In the genomic region with DNA sequence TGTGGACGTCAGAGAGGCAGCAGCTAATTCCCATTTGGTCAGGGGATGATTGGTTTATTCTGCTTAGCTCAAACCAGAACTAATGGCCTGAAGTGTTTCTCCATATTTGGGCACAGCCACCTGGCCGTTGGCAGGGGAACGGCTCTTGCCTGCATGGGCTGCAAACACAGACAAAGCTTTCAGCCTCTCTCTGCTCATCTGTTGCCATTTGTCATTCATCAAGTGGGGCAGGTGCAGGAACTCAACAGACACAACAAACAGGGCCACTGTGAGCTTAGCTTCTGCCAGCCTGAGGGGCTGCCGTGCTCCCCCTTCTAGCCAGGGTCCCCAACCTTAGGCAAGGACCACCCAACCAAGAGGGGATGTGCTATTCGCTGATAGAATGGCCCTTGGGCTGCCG, we compare ENCODE assay signal across 11 mouse cellular contexts. TPM values are rescaled to one million over a fixed set of nuclear protein-coding genes. Genes with fewer than 3 reads are reported as not detected.
DNase-seq lines count a peak whose midpoint lies in the region; ATAC-seq and TF ChIP-seq lines count a peak whose summit lies in the region.
"Had no signal": no experiment of that assay in that cellular context is flagged by ENCODE, and none has a peak within 500 bp of the region (broad histone marks: within the 10 kb centered on the region; RNA-seq: fewer than 3 reads in every experiment).

No protein-coding gene starts in this region.

- H3K27me3 ChIP-seq in kidney, embryonic 14.5 days (ENCODE audit: control insufficient read depth, insufficient read depth, low read length) = no peaks in the 10 kb centered on the region
- H3K27me3 ChIP-seq in hindbrain, postnatal 0 days (ENCODE audit: insufficient read depth, low read length) = no peaks in the 10 kb centered on the region
- H3K27me3 ChIP-seq in neural tube, embryonic 13.5 days = no peaks in the 10 kb centered on the region

- H3K4me3 ChIP-seq in kidney, embryonic 14.5 days (ENCODE audit: low read length) = no peak overlapping the region
- H3K4me3 ChIP-seq in hindbrain, postnatal 0 days (ENCODE audit: low read length) = no peak overlapping the region
- H3K4me3 ChIP-seq in neural tube, embryonic 13.5 days = no peak overlapping the region
- H3K4me3 ChIP-seq: liver, embryonic 13.5 days had no signal

- H3K4me1 ChIP-seq in kidney, embryonic 14.5 days (ENCODE audit: control insufficient read depth, insufficient read depth, low read length) = peaks cover 11% of the 10 kb centered on the region; the same call in 1 of the 2 replicates
- H3K4me1 ChIP-seq in hindbrain, postnatal 0 days (ENCODE audit: insufficient read depth, low read length) = peaks cover 3% of the 10 kb centered on the region; the same call in 1 of the 2 replicates
- H3K4me1 ChIP-seq in neural tube, embryonic 13.5 days (replicated peaks) = peaks cover 23% of the 10 kb centered on the region
- H3K4me1 ChIP-seq: liver, embryonic 13.5 days had no signal

- WGBS in kidney, embryonic 14.5 days = 19% methylated on average over 6 of the region's 6 CpGs
- 30% methylated on average over 6 of the region's 6 CpGs for WGBS in hindbrain, postnatal 0 days
- 20% methylated on average over 6 of the region's 6 CpGs for WGBS in neural tube, embryonic 13.5 days

- TF ChIP-seq CTCF in hindbrain, postnatal 0 days (IDR thresholded peaks at IDR 0.05; ENCODE audit: low read depth) = no peak; the same call in 1 of the 2 replicates

- no peaks in the 10 kb centered on the region for H3K9me3 ChIP-seq in kidney, embryonic 14.5 days (ENCODE audit: control insufficient read depth, low read length)
- no peaks in the 10 kb centered on the region for H3K9me3 ChIP-seq in hindbrain, postnatal 0 days (ENCODE audit: low read length)
- H3K9me3 ChIP-seq in neural tube, embryonic 13.5 days = no peaks in the 10 kb centered on the region
- H3K9me3 ChIP-seq: G1E; liver, embryonic 13.5 days had no signal

- no peak overlapping the region for H3K9ac ChIP-seq in kidney, embryonic 14.5 days (ENCODE audit: low read depth, low read length)
- H3K9ac ChIP-seq in hindbrain, postnatal 0 days (replicated peaks; ENCODE audit: low read length) = no peak overlapping the region
- no peak overlapping the region for H3K9ac ChIP-seq in neural tube, embryonic 13.5 days
- H3K9ac ChIP-seq: liver, embryonic 13.5 days had no signal

- DNase-seq in kidney, adult 18-20 months = no peak
- peak; percentile 22 to 52 for DNase-seq in cerebellum, postnatal 25 days
- DNase-seq in hindbrain, postnatal 0 days (ENCODE audit: low spot score) = peak; percentile 81
- DNase-seq in frontal cortex, postnatal 36 days (ENCODE audit: low spot score in 2 of 2) = no peak
- no peak for DNase-seq in thymus, postnatal 0 days (ENCODE audit: low spot score)
- DNase-seq: liver, embryonic 13.5 days had no signal

- no peak overlapping the region for H3K4me2 ChIP-seq in kidney, embryonic 14.5 days (replicated peaks; ENCODE audit: low read depth, low read length)
- H3K4me2 ChIP-seq in hindbrain, postnatal 0 days (ENCODE audit: low read depth, low read length) = no peak overlapping the region
- H3K4me2 ChIP-seq in neural tube, embryonic 13.5 days = no peak overlapping the region
- H3K4me2 ChIP-seq: liver, embryonic 13.5 days had no signal

- no peak; the same call in 1 of the 2 replicates for ATAC-seq in kidney, embryonic 14.5 days (ENCODE audit: low FRiP score, low TSS enrichment)
- ATAC-seq in hindbrain, postnatal 0 days = peak; percentile 87
- peak; percentile 71 for ATAC-seq in neural tube, embryonic 13.5 days (ENCODE audit: low read depth)
- ATAC-seq in erythroblast, adult 5-6 weeks (replicated peaks; ENCODE audit: low FRiP score, poor library complexity, severe bottlenecking) = no peak

- H3K36me3 ChIP-seq in kidney, embryonic 14.5 days (ENCODE audit: control insufficient read depth, insufficient read depth, low read length) = no peaks in the 10 kb centered on the region
- no peaks in the 10 kb centered on the region for H3K36me3 ChIP-seq in hindbrain, postnatal 0 days (ENCODE audit: insufficient read depth, low read length)
- H3K36me3 ChIP-seq in neural tube, embryonic 13.5 days = no peaks in the 10 kb centered on the region
- H3K36me3 ChIP-seq: G1E; liver, embryonic 13.5 days had no signal

- peak overlapping the region; percentile 30; the same call in 1 of the 2 replicates for H3K27ac ChIP-seq in kidney, embryonic 14.5 days (ENCODE audit: low read depth, low read length)
- peak overlapping the region; percentile 66; the same call in 1 of the 2 replicates for H3K27ac ChIP-seq in hindbrain, postnatal 0 days
- peak overlapping the region; percentile 49 for H3K27ac ChIP-seq in neural tube, embryonic 13.5 days (replicated peaks)
- H3K27ac ChIP-seq: liver, embryonic 13.5 days had no signal

RNA-seq across cellular contexts. Expression of a gene that starts 10.9 kb away (rescaled TPM):
- 1.8 and 2.0 TPM in 2 replicates for polyA plus RNA-seq in kidney, embryonic 14.5 days (2014; fragmentation: Nextera tagmentation; extraction: Ambion mirVana)
- total RNA-seq in hindbrain, postnatal 0 days (2014; rRNA removed) = 0.68 and 0.84 TPM in 2 replicates
- polyA plus RNA-seq in hindbrain, postnatal 0 days (2015; fragmentation: Nextera tagmentation; extraction: Ambion mirVana) = 0.40 and 0.68 TPM in 2 replicates
- 0.25 and 0.52 TPM in 2 replicates for polyA plus RNA-seq in neural tube, embryonic 13.5 days (2015; fragmentation: Nextera tagmentation; extraction: Ambion mirVana)
- not detected in 2 replicates for total RNA-seq in erythroblast, adult 5-6 weeks (2015; ENCODE audit: low replicate concordance)
- total RNA-seq in erythroblast, adult 5-6 weeks (2017; ENCODE audit: low replicate concordance) = not detected in 2 replicates
- 0.23 and 0.30 TPM in 2 replicates for polyA plus RNA-seq in thymus, postnatal 0 days (2015; fragmentation: Nextera tagmentation; extraction: Ambion mirVana)
- total RNA-seq: G1E had no signal
- polyA plus RNA-seq: G1E had no signal

RNA-seq across cellular contexts. Expression of a gene that starts 17.3 kb away (rescaled TPM):
- polyA plus RNA-seq in kidney, embryonic 14.5 days (2014; fragmentation: Nextera tagmentation; extraction: Ambion mirVana) = 0.57 and 1.0 TPM in 2 replicates
- not detected in 2 replicates for total RNA-seq in hindbrain, postnatal 0 days (2014; rRNA removed)
- 0.14 TPM in 1 of 2 replicates, not detected in the other for polyA plus RNA-seq in hindbrain, postnatal 0 days (2015; fragmentation: Nextera tagmentation; extraction: Ambion mirVana)
- not detected in 2 replicates for polyA plus RNA-seq in neural tube, embryonic 13.5 days (2015; fragmentation: Nextera tagmentation; extraction: Ambion mirVana)
- 1.3 TPM in 1 of 2 replicates, not detected in the other for total RNA-seq in erythroblast, adult 5-6 weeks (2015; ENCODE audit: low replicate concordance)
- not detected in 2 replicates for total RNA-seq in erythroblast, adult 5-6 weeks (2017; ENCODE audit: low replicate concordance)
- polyA plus RNA-seq in thymus, postnatal 0 days (2015; fragmentation: Nextera tagmentation; extraction: Ambion mirVana) = not detected in 2 replicates
- total RNA-seq: G1E had no signal
- polyA plus RNA-seq: G1E; liver, embryonic 13.5 days; small intestine, adult 2 months had no signal

RNA-seq across cellular contexts. Expression of a gene that starts 60.0 kb away (rescaled TPM):
- polyA plus RNA-seq in kidney, embryonic 14.5 days (2014; fragmentation: Nextera tagmentation; extraction: Ambion mirVana) = 0.09 and 0.12 TPM in 2 replicates
- 0.11 and 0.16 TPM in 2 replicates for total RNA-seq in hindbrain, postnatal 0 days (2014; rRNA removed)
- 0.45 and 0.53 TPM in 2 replicates for polyA plus RNA-seq in hindbrain, postnatal 0 days (2015; fragmentation: Nextera tagmentation; extraction: Ambion mirVana)
- 0.59 and 0.87 TPM in 2 replicates for polyA plus RNA-seq in neural tube, embryonic 13.5 days (2015; fragmentation: Nextera tagmentation; extraction: Ambion mirVana)
- total RNA-seq in erythroblast, adult 5-6 weeks (2015; ENCODE audit: low replicate concordance) = not detected in 2 replicates
- total RNA-seq in erythroblast, adult 5-6 weeks (2017; ENCODE audit: low replicate concordance) = not detected in 2 replicates
- 0.09 TPM in 1 of 2 replicates, not detected in the other for polyA plus RNA-seq in thymus, postnatal 0 days (2015; fragmentation: Nextera tagmentation; extraction: Ambion mirVana)
- polyA plus RNA-seq: G1E; small intestine, adult 2 months had no signal

Comparison
In these comparisons a context has a peak if more than half of its experiments do, and no peak if none do; other contexts are left out.
1. ATAC-seq: peak in hindbrain, postnatal 0 days (single experiment) and neural tube, embryonic 13.5 days (single experiment); none in kidney, embryonic 14.5 days (single experiment) and erythroblast, adult 5-6 weeks (single experiment).
2. DNase-seq: peak in cerebellum, postnatal 25 days (2 of 2) and hindbrain, postnatal 0 days (single experiment); none in kidney, adult 18-20 months (single experiment), frontal cortex, postnatal 36 days (0 of 2) and thymus, postnatal 0 days (single experiment).
3. Peak in every context shown above with its lines, with median percentiles within 50 percentile points of each other: H3K27ac ChIP-seq.